Mouse (Mus musculus): ENCODE results near the gene Oxsr1.

DNA sequence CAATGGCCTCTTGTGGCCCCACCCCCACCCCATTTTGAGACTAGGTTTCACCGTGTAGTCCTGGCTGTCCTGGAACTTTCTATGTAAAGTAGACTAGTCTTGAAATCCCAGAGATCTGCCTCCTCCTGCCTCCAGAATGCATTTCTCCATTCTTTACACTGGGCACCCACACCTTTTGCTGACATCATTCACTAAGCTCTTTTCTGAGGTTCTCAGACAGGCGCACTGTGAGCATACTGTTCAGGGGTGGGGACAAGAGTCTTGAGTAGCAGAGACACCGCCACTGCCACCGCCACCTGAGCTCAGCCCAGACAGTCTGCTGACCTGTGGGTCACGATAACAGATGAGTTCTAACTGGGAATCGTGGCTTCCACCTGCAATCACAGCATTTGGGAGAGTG, 33.7 kb upstream of the Oxsr1 start:
- TF ChIP-seq POLR2A (IDR thresholded peaks at IDR 0.05; ENCODE audit: insufficient read length, low read depth): no peak
- no peak for TF ChIP-seq MAX (IDR thresholded peaks at IDR 0.05; ENCODE audit: low read depth)
- no peak for TF ChIP-seq POLR2AphosphoS2 (IDR thresholded peaks at IDR 0.05; ENCODE audit: insufficient read length, low read depth)
- TF ChIP-seq USF1 (IDR thresholded peaks at IDR 0.05; ENCODE audit: low read depth): no peak
- TF ChIP-seq MYOG (IDR thresholded peaks at IDR 0.05; ENCODE audit: control insufficient read depth in 1 of 3, insufficient read depth in 1 of 3, insufficient read length in 2 of 3, low read depth in 2 of 3): no peak

All from myocyte (in vitro differentiated cells).